Mouse (Mus musculus): Measurements from ENCODE around the gene Etnk1. TPM values are rescaled to one million over a fixed set of nuclear protein-coding genes. Genes with fewer than 3 reads are reported as not detected.

Gene Etnk1
- 17.7 and 19.3 TPM in 2 replicates for polyA plus RNA-seq (2015; fragmentation: Nextera tagmentation; extraction: Ambion mirVana)

DNA sequence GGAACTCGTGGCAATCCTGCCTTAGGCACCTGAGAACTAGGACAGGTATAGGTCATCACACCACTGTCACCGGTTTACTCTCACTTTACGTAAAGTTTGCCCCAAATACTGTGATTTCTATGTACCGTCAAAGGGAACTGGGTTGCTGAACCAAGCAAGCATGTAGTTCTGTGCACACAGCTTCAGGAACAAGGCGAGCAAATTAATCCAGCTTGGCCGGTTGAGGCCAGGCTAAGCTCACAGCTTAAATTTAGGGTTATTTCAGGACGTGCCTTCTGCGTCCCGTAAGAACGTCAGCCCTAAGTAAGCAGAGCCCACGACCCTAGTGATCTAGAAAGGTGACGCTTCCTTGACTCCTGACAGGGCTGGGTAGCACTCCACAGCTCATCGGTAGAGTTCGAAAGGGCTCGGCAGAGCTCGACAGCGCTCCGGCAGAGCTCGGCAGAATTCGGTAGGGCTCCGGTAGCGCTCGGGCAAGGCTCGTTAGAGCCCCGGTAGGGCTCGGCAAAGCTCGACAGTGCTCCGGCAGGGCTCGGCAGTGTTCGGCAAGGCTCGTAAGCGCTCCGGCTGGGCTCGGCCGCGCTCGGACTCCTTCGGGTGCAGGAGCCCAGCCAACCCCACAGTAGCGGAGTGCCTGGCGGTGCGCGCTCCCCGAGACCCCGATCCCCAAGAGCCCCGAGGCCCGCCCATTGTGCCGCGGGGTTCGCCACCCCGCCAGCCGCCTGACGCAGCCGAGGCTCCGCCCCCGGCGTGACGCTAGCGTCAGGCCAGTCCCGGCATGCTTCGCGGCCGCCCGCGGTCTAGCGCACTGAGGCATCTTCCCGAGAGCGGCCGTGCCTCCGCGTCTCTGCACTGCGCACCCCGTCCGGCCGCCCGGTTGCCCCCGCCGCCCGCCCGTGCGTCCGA is at the start of gene Etnk1:
Gene Etnk1 (plus strand): TSS at position 770 of the 906 bp plus-strand sequence.
- under 1% methylated on average over 79 of the region's 81 CpGs for WGBS
- no peaks in the 10 kb centered on the region for H3K36me3 ChIP-seq
- no peaks in the 10 kb centered on the region for H3K9me3 ChIP-seq (replicated peaks)
- ATAC-seq (ENCODE audit: insufficient number of reproducible peaks, low FRiP score, low TSS enrichment, low read depth), result peak; percentile 95
- no peaks in the 10 kb centered on the region for H3K27me3 ChIP-seq
- peak within 1 kb of the TSS; percentile 75 for H3K4me2 ChIP-seq (replicated peaks)
- H3K9ac ChIP-seq, result peak within 1 kb of the TSS; percentile 90
- H3K27ac ChIP-seq (replicated peaks), result peak within 1 kb of the TSS; percentile 93
- H3K4me1 ChIP-seq, result peaks cover 31% of the 10 kb centered on the region
- peak within 1 kb of the TSS; percentile 96 for H3K4me3 ChIP-seq (replicated peaks)

DNA sequence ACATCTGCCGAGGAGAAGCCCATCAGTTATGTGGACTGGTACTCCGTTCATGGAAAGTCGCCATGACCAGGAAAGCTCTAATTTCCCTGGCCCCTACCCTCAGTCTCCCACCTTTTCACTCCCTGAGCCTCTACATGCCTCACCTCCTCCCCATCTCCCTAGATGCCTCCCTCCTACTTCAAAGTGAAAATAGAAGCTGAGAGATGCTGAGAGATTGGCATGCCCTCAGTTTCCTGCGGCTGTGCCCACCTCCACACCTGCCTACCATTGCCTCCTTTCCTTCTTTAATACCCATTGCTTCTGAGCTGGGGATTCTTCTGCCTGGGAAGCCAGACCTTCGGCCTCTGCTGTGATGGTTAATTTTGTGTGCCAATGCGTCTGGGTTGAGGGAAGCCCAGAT is 47.7 kb upstream of the Etnk1 start:
- no peaks in the 10 kb centered on the region for H3K27me3 ChIP-seq
- no peak overlapping the region for H3K4me3 ChIP-seq (replicated peaks)
- no peaks in the 10 kb centered on the region for H3K9me3 ChIP-seq (replicated peaks)
- H3K4me1 ChIP-seq, result peaks cover 7% of the 10 kb centered on the region; the same call in 1 of the 2 replicates
- no peak overlapping the region for H3K27ac ChIP-seq (replicated peaks)
- H3K4me2 ChIP-seq (replicated peaks), result no peak overlapping the region
- no peak for ATAC-seq (ENCODE audit: insufficient number of reproducible peaks, low FRiP score, low TSS enrichment, low read depth)
- WGBS, result 87% methylated on average over 6 of the region's 6 CpGs
- no peaks in the 10 kb centered on the region for H3K36me3 ChIP-seq
- no peak overlapping the region for H3K9ac ChIP-seq

DNA sequence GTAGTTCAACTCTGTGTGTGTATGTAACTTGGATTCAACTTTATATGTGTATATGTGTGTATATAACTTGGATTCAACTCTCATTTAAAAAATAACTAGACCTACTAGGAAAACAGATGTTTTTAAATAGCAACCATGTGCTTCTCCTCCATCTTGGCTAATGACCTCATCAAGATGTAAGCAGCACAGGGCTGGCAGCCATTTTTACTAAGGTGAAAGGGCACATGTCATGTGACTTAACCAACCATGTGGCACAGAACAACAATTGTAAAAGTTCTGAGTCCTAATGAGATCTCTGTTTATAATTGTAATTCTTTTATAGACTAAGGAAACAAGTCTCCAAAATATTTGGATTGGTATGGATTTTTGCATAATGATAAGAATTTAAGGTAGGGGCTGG is 41.3 kb upstream of the Etnk1 start:
- H3K9me3 ChIP-seq (replicated peaks), result 0 out of 2 replicates have a peak, but pooled peaks cover 8% of the 10 kb centered on the region
- H3K36me3 ChIP-seq, result no peaks in the 10 kb centered on the region
- no peak for ATAC-seq (ENCODE audit: insufficient number of reproducible peaks, low FRiP score, low TSS enrichment, low read depth)
- H3K4me3 ChIP-seq (replicated peaks), result no peak overlapping the region
- no peak overlapping the region for H3K27ac ChIP-seq (replicated peaks)
- H3K9ac ChIP-seq, result no peak overlapping the region
- H3K4me2 ChIP-seq (replicated peaks), result no peak overlapping the region
- no peaks in the 10 kb centered on the region for H3K4me1 ChIP-seq
- H3K27me3 ChIP-seq, result no peaks in the 10 kb centered on the region

DNA sequence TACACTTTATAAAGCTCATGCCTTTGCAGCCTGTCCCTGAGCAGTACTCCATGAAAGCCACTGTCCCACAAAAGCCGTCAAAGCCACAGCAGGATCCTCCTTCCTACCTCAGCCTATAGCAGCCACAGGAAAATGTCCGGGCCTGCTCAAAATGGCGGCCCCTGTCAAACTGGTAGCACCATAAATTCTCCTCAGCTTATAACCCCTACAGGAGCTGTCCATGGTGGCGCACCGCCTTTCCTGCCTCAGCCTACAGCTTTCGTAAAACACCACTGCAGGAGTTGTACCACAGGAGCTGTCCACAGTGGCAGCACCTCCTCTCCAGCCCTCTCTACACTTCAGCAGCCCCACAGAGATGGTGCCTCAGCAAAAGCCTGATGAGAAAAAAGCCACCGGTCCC is 37.6 kb upstream of the Etnk1 start:
- H3K27me3 ChIP-seq, result no peaks in the 10 kb centered on the region
- H3K36me3 ChIP-seq, result no peaks in the 10 kb centered on the region
- 0 out of 2 replicates have a peak, but pooled peaks cover 8% of the 10 kb centered on the region for H3K9me3 ChIP-seq (replicated peaks)
- H3K4me3 ChIP-seq (replicated peaks), result no peak overlapping the region
- no peak overlapping the region for H3K27ac ChIP-seq (replicated peaks)
- no peaks in the 10 kb centered on the region for H3K4me1 ChIP-seq
- WGBS, result 88% methylated on average over 7 of the region's 7 CpGs
- ATAC-seq (ENCODE audit: insufficient number of reproducible peaks, low FRiP score, low TSS enrichment, low read depth), result no peak
- H3K4me2 ChIP-seq (replicated peaks), result no peak overlapping the region
- H3K9ac ChIP-seq, result no peak overlapping the region

DNA sequence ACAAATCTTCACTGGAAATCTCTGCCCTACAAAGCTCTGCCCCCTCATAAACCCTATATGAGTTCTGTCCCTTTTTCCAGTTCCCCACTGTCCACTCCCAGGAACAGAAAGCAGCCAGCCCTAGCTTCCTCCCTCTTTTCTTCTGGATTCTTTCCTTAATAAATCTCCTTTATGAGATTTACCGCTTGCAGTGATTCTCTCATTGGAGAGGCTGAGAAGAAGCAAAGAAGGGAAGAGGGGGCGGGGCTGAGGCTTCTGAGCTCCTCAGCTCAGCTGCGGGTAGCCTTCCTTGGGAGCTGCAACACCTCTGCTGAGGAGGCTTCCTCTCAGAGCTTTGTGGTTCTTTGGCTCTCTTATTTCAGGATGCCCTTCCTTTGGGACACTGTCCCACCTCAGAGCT is 37.1 kb upstream of the Etnk1 start:
- Histone ChIP-seq H3K9me3 (replicated peaks) (0 out of 2 replicates have a peak, but pooled peaks cover 8% of the 10 kb centered on the region), H3K4me3 (replicated peaks) (no peak overlapping the region), H3K27ac (replicated peaks) (no peak overlapping the region), H3K4me1 (no peaks in the 10 kb centered on the region), H3K36me3 (no peaks in the 10 kb centered on the region), H3K4me2 (replicated peaks) (no peak overlapping the region), H3K9ac (no peak overlapping the region), H3K27me3 (no peaks in the 10 kb centered on the region)
- WGBS, result 81% methylated on average over 3 of the region's 3 CpGs
- no peak for ATAC-seq (ENCODE audit: insufficient number of reproducible peaks, low FRiP score, low TSS enrichment, low read depth)

DNA sequence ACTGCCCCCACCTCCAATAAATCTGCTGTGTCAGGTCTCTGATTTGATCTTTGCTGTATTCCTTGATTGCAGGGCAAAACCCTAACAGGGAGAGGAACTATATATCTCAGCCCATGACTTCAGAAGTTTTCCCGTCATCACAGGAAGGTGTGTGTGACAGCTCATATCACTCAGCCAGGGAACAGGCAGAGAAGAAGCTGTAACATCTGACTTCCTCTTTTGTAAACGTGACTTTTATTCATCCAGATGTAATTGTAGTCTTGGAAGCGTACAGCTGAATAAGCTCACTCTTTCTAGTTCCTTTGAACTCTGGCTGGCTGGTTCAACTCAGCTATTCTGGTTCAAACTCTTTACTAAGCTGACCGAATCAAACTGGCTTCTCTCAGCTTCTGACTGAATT is 36.6 kb upstream of the Etnk1 start:
- Histone ChIP-seq H3K4me1 (no peaks in the 10 kb centered on the region), H3K9me3 (replicated peaks) (0 out of 2 replicates have a peak, but pooled peaks cover 8% of the 10 kb centered on the region), H3K27ac (replicated peaks) (no peak overlapping the region), H3K4me3 (replicated peaks) (no peak overlapping the region), H3K36me3 (no peaks in the 10 kb centered on the region), H3K4me2 (replicated peaks) (no peak overlapping the region), H3K27me3 (no peaks in the 10 kb centered on the region), H3K9ac (no peak overlapping the region)
- ATAC-seq (ENCODE audit: insufficient number of reproducible peaks, low FRiP score, low TSS enrichment, low read depth), result no peak
- WGBS, result 81% methylated on average over 4 of the region's 4 CpGs

DNA sequence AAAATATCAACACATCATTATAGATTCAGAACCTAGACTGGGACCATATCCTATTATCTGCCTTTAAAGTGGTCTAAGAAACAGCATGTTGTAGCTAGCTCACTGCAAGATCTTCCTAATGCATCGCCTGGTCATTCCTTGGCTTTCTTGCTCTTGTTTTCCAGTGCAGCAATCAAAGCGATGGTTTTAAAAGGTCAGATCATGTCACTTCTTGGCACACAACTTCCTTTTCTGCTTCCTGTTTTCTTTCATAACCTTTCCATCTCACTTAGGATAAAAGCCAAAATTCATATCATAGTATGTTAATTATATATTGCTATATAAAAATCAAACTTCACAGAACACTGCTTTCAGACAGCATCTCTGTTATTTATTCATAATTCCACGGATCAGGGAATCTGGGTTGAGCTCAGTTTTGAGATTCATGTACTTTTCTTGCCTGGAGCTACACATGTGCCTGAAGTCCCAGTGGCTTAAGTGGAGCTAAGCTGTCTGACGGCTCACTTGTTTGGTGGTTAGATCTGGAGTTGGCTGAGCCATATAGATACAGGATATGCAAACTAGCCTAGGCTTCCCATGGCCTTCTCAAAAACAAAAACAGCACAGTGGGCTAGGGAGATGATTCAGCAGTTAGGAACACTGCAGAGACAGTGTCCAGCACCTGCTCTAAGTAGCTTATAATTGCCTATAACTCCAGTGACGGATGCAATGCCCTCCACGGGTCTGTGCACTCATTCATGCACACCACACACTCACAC is 34.9 kb upstream of the Etnk1 start:
- no peak overlapping the region for H3K27ac ChIP-seq (replicated peaks)
- H3K4me2 ChIP-seq (replicated peaks), result no peak overlapping the region
- WGBS, result 60% methylated on average over 6 of the region's 6 CpGs
- no peaks in the 10 kb centered on the region for H3K36me3 ChIP-seq
- no peak overlapping the region for H3K4me3 ChIP-seq (replicated peaks)
- no peaks in the 10 kb centered on the region for H3K4me1 ChIP-seq
- ATAC-seq (ENCODE audit: insufficient number of reproducible peaks, low FRiP score, low TSS enrichment, low read depth), result no peak
- no peaks in the 10 kb centered on the region for H3K27me3 ChIP-seq
- 0 out of 2 replicates have a peak, but pooled peaks cover 8% of the 10 kb centered on the region for H3K9me3 ChIP-seq (replicated peaks)
- H3K9ac ChIP-seq, result no peak overlapping the region

DNA sequence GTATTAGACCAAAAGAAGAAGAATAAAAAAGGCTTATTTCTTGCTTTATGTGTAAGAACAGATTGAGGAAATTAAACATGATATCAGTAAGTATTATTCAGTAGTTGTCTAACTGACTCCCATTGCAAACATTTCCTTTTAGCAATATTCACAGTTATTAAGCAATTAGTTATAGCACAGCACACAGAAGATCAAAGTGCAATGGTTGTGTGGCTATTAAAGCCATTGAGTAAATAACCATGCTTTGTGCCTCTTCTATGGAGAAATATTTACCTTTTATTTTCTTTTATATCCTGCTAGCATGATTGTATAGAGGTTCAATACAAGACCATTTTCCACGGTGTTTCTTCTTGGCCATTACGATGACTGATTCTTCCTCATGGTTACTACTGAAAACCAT is 33.9 kb upstream of the Etnk1 start:
- Histone ChIP-seq H3K4me2 (replicated peaks) (no peak overlapping the region), H3K27me3 (no peaks in the 10 kb centered on the region), H3K9ac (no peak overlapping the region), H3K27ac (replicated peaks) (no peak overlapping the region), H3K36me3 (no peaks in the 10 kb centered on the region), H3K4me1 (no peaks in the 10 kb centered on the region), H3K4me3 (replicated peaks) (no peak overlapping the region), H3K9me3 (replicated peaks) (0 out of 2 replicates have a peak, but pooled peaks cover 8% of the 10 kb centered on the region)
- WGBS, result 90% methylated on average over 2 of the region's 2 CpGs
- no peak for ATAC-seq (ENCODE audit: insufficient number of reproducible peaks, low FRiP score, low TSS enrichment, low read depth)

DNA sequence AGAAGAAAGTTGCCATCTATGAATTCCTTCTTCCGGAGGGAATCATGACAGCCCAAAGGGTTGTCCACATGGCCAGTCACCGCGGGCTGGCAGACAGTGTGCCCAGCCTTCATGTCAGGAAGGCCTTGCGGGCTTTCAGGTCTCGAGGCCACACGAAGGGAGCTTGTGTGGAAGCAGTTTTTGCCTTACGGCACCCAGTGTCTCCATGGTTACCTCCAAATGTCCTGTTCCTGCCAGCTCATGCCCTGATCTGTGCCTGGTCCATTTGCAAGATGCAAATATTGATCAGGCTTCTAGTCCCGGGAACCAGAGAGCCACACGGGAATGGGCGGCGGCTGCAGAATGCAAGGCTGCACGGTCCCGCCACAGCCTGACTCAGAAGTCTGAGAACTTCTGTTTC is 31.9 kb upstream of the Etnk1 start:
- Histone ChIP-seq H3K36me3 (no peaks in the 10 kb centered on the region), H3K9me3 (replicated peaks) (0 out of 2 replicates have a peak, but pooled peaks cover 2% of the 10 kb centered on the region), H3K27me3 (no peaks in the 10 kb centered on the region), H3K4me2 (replicated peaks) (no peak overlapping the region), H3K9ac (no peak overlapping the region), H3K4me1 (no peaks in the 10 kb centered on the region), H3K27ac (replicated peaks) (no peak overlapping the region), H3K4me3 (replicated peaks) (no peak overlapping the region)
- WGBS, result 87% methylated on average over 13 of the region's 13 CpGs
- no peak for ATAC-seq (ENCODE audit: insufficient number of reproducible peaks, low FRiP score, low TSS enrichment, low read depth)

DNA sequence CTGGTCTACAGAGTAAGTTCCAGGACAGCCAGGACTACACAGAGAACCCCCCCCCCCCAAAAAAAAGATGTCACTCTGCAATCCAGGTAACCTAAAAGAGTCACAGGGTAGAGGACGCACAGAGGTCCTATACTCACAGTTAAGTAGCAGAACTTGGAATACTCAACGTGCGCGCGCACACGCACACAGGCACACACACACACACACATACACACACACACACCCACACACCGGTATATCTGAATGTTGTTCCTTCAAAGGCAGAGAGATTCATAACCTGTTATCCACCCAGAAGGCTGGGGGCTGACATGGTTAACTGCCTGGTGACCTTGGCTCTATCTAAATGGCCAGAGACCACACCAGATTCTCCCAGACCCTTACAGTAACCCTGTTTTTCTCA is 30.3 kb upstream of the Etnk1 start:
- H3K27me3 ChIP-seq, result no peaks in the 10 kb centered on the region
- H3K36me3 ChIP-seq, result no peaks in the 10 kb centered on the region
- H3K4me2 ChIP-seq (replicated peaks), result no peak overlapping the region
- ATAC-seq (ENCODE audit: insufficient number of reproducible peaks, low FRiP score, low TSS enrichment, low read depth), result no peak
- WGBS, result 97% methylated on average over 7 of the region's 7 CpGs
- H3K9ac ChIP-seq, result no peak overlapping the region
- H3K27ac ChIP-seq (replicated peaks), result no peak overlapping the region
- H3K4me1 ChIP-seq, result no peaks in the 10 kb centered on the region
- no peaks in the 10 kb centered on the region for H3K9me3 ChIP-seq (replicated peaks)
- H3K4me3 ChIP-seq (replicated peaks), result no peak overlapping the region

DNA sequence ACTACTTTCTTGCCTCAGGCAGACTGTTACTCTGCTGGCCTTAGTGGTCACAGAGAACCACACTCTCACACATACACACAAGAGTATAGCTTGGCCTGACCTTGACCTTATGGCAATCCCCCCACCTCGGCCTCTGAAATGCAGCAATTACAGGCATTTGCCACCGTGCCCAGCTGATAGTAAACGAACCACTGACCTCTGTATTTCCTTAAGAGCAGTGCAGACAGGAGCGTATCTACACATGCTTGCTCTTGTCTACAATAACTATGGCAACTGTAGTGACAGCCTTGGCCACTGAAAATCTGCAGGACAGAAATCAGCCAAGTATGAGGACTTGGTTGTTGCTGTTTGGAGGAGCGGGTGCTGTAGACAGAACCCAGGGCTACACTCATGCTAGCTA is 29.7 kb upstream of the Etnk1 start:
- H3K4me3 ChIP-seq (replicated peaks), result no peak overlapping the region
- H3K4me1 ChIP-seq, result no peaks in the 10 kb centered on the region
- H3K27me3 ChIP-seq, result no peaks in the 10 kb centered on the region
- no peak overlapping the region for H3K27ac ChIP-seq (replicated peaks)
- H3K4me2 ChIP-seq (replicated peaks), result no peak overlapping the region
- 57% methylated on average over 5 of the region's 5 CpGs for WGBS
- no peaks in the 10 kb centered on the region for H3K9me3 ChIP-seq (replicated peaks)
- ATAC-seq (ENCODE audit: insufficient number of reproducible peaks, low FRiP score, low TSS enrichment, low read depth), result no peak
- H3K36me3 ChIP-seq, result no peaks in the 10 kb centered on the region
- H3K9ac ChIP-seq, result no peak overlapping the region

Measured in embryonic facial prominence, embryonic 15.5 days (tissue).